ENCODE assay signal across 11 mouse cellular contexts in genomic region chr2:70261703-70262564, GRCm38 (mm10).
A peak's percentile ranks its signal among the peaks of the same experiment; 100 is the strongest.
DNase-seq lines count a peak whose midpoint lies in the region; ATAC-seq lines count a peak whose summit lies in the region.
"Had no signal": no experiment of that assay in that cellular context is flagged by ENCODE, and none has a peak within 500 bp of the region (broad histone marks: within the 10 kb centered on the region; RNA-seq: fewer than 3 reads in every experiment).

No protein-coding gene starts in this region.

- H3K9ac ChIP-seq in heart, embryonic 12.5 days = no peak overlapping the region
- H3K9ac ChIP-seq in hindbrain, embryonic 13.5 days = no peak overlapping the region

- H3K9me3 ChIP-seq in heart, embryonic 12.5 days (replicated peaks) = no peaks in the 10 kb centered on the region
- no peaks in the 10 kb centered on the region for H3K9me3 ChIP-seq in hindbrain, embryonic 13.5 days

- ATAC-seq in heart, embryonic 12.5 days (ENCODE audit: insufficient number of reproducible peaks, low FRiP score) = peak; percentile 59
- ATAC-seq in hindbrain, embryonic 13.5 days (ENCODE audit: low FRiP score) = peak; percentile 49

- H3K4me1 ChIP-seq in heart, embryonic 12.5 days (replicated peaks) = peaks cover 11% of the 10 kb centered on the region
- peaks cover 33% of the 10 kb centered on the region for H3K4me1 ChIP-seq in hindbrain, embryonic 13.5 days (replicated peaks)

- H3K36me3 ChIP-seq in heart, embryonic 12.5 days = no peaks in the 10 kb centered on the region
- no peaks in the 10 kb centered on the region for H3K36me3 ChIP-seq in hindbrain, embryonic 13.5 days
- no peaks in the 10 kb centered on the region for H3K36me3 ChIP-seq in splenic B cell, adult 2 months (ENCODE audit: control insufficient read depth, insufficient read depth, low read length, poor library complexity, severe bottlenecking)

- H3K27me3 ChIP-seq in heart, embryonic 12.5 days (replicated peaks) = no peaks in the 10 kb centered on the region
- H3K27me3 ChIP-seq in hindbrain, embryonic 13.5 days = no peaks in the 10 kb centered on the region
- H3K27me3 ChIP-seq in splenic B cell, adult 2 months (ENCODE audit: control insufficient read depth, insufficient read depth, low read length, poor library complexity, severe bottlenecking) = no peaks in the 10 kb centered on the region
- H3K27me3 ChIP-seq: CH12.LX had no signal

- no peak overlapping the region for H3K4me3 ChIP-seq in heart, embryonic 12.5 days
- H3K4me3 ChIP-seq in hindbrain, embryonic 13.5 days = no peak overlapping the region

- intact Hi-C loops in heart, postnatal 25 days (cut with DNase I) = no loop called here

- H3K27ac ChIP-seq in heart, embryonic 12.5 days (ENCODE audit: poor library complexity, severe bottlenecking) = peak overlapping the region; percentile 31
- peak overlapping the region; percentile 60 for H3K27ac ChIP-seq in hindbrain, embryonic 13.5 days

- DNase-seq in heart, postnatal 25 days (ENCODE audit: low spot score) = no peak
- DNase-seq in retina, postnatal 1 day = peak; percentile 20
- DNase-seq in retina, embryonic 14.5 days (ENCODE audit: low spot score) = no peak
- peak; percentile 3 for DNase-seq in splenic B cell, adult 2 months (ENCODE audit: low read depth, low spot score)
- DNase-seq in ovary, postnatal 36 days (ENCODE audit: low spot score) = no peak
- DNase-seq in layer of hippocampus, adult 9-11 months = no peak
- DNase-seq: heart, postnatal 10 days; lung, adult 2 months had no signal

- 49% methylated on average over 8 of the region's 8 CpGs for WGBS in heart, embryonic 12.5 days
- WGBS in hindbrain, embryonic 13.5 days = 79% methylated on average over 8 of the region's 8 CpGs

- peak overlapping the region; percentile 17; the same call in 1 of the 2 replicates for H3K4me2 ChIP-seq in heart, embryonic 12.5 days
- H3K4me2 ChIP-seq in hindbrain, embryonic 13.5 days = no peak overlapping the region

Comparison
In these comparisons a context has a peak if more than half of its experiments do, and no peak if none do; other contexts are left out.
1. DNase-seq: peak in retina, postnatal 1 day (single experiment) and splenic B cell, adult 2 months (single experiment); none in heart, postnatal 25 days (single experiment), retina, embryonic 14.5 days (single experiment), ovary, postnatal 36 days (single experiment) and layer of hippocampus, adult 9-11 months (single experiment).